26 mouse cellular contexts compared by ENCODE assay signal in the genomic region with DNA sequence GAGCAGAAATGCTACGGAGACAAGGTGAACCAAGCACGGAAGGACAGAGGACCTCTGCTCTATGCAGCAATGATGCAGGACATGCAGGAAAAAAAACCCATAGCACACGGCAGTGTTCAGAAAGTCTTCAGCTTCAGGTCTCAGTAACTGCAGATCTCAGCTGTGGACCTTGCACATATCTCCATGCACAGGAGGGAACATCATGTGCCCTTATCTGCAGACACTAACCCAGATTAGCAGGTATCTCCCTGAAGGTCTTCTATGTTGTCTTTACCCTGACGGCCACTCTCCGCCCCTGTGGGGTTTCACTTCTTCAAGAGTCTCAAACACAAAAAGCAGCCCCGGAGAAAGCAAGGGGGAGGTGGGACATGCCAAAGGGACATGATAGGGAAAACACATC.
DNase-seq lines count a peak whose midpoint lies in the region; ATAC-seq and TF ChIP-seq lines count a peak whose summit lies in the region.
"Had no signal": no experiment of that assay in that cellular context is flagged by ENCODE, and none has a peak within 500 bp of the region (broad histone marks: within the 10 kb centered on the region; RNA-seq: fewer than 3 reads in every experiment).

No protein-coding gene starts in this region.

- no peak overlapping the region for H3K27ac ChIP-seq in heart, embryonic 10.5 days
- no peak overlapping the region for H3K27ac ChIP-seq in liver, embryonic 13.5 days
- H3K27ac ChIP-seq: embryonic facial prominence, embryonic 15.5 days; gastrocnemius, adult 2 months; heart, embryonic 13.5 days; hindbrain, embryonic 12.5 days; macrophage; neural tube, embryonic 12.5 days had no signal

- no peak overlapping the region for H3K4me3 ChIP-seq in heart, embryonic 10.5 days
- no peak overlapping the region for H3K4me3 ChIP-seq in G1E (ENCODE audit: low read depth, low read length)
- H3K4me3 ChIP-seq in liver, embryonic 13.5 days (replicated peaks) = no peak overlapping the region
- H3K4me3 ChIP-seq: embryonic facial prominence, embryonic 15.5 days; gastrocnemius, adult 2 months; heart, embryonic 13.5 days; hindbrain, embryonic 12.5 days; left cerebral cortex, adult 2 months; neural tube, embryonic 12.5 days had no signal

- H3K36me3 ChIP-seq in heart, embryonic 10.5 days = no peaks in the 10 kb centered on the region; the same call in 1 of the 2 replicates
- H3K36me3 ChIP-seq in G1E (replicated peaks) = peaks cover 53% of the 10 kb centered on the region
- H3K36me3 ChIP-seq in liver, embryonic 13.5 days = no peaks in the 10 kb centered on the region
- H3K36me3 ChIP-seq: embryonic facial prominence, embryonic 15.5 days; heart, embryonic 13.5 days; hindbrain, embryonic 12.5 days; neural tube, embryonic 12.5 days had no signal

- H3K27me3 ChIP-seq in heart, embryonic 10.5 days (ENCODE audit: insufficient read depth, poor library complexity, severe bottlenecking) = no peaks in the 10 kb centered on the region
- H3K27me3 ChIP-seq in G1E (ENCODE audit: insufficient read depth, low read length) = no peaks in the 10 kb centered on the region
- no peaks in the 10 kb centered on the region for H3K27me3 ChIP-seq in liver, embryonic 13.5 days
- H3K27me3 ChIP-seq: embryonic facial prominence, embryonic 15.5 days; heart, embryonic 13.5 days; hindbrain, embryonic 12.5 days; neural tube, embryonic 12.5 days had no signal

- intact Hi-C loops in heart, postnatal 25 days (cut with DNase I) = no loop called here

- no peaks in the 10 kb centered on the region for H3K9me3 ChIP-seq in heart, embryonic 10.5 days
- no peaks in the 10 kb centered on the region for H3K9me3 ChIP-seq in G1E (replicated peaks)
- no peaks in the 10 kb centered on the region for H3K9me3 ChIP-seq in liver, embryonic 13.5 days (replicated peaks)
- H3K9me3 ChIP-seq: embryonic facial prominence, embryonic 15.5 days; heart, embryonic 13.5 days; hindbrain, embryonic 12.5 days; neural tube, embryonic 12.5 days had no signal

- 76% methylated on average over 6 of the region's 6 CpGs for WGBS in heart, embryonic 10.5 days
- WGBS in liver, embryonic 13.5 days (ENCODE audit: insufficient replicate concordance) = 44% methylated on average over 6 of the region's 6 CpGs

- H3K9ac ChIP-seq in liver, embryonic 13.5 days = no peak overlapping the region
- H3K9ac ChIP-seq: embryonic facial prominence, embryonic 15.5 days; heart, embryonic 13.5 days; hindbrain, embryonic 12.5 days; neural tube, embryonic 12.5 days had no signal

- peak overlapping the region; percentile 10; the same call in 1 of the 2 replicates for H3K4me2 ChIP-seq in liver, embryonic 13.5 days
- H3K4me2 ChIP-seq: embryonic facial prominence, embryonic 15.5 days; heart, embryonic 13.5 days; hindbrain, embryonic 12.5 days; neural tube, embryonic 12.5 days had no signal

- DNase-seq in heart, embryonic 10.5 days (ENCODE audit: low spot score) = peak; percentile 50
- no peak for DNase-seq in heart, postnatal 25 days (ENCODE audit: low spot score)
- DNase-seq in G1E (ENCODE audit: low spot score) = no peak
- peak; percentile 8 for DNase-seq in liver, embryonic 13.5 days
- no peak for DNase-seq in gastrocnemius, postnatal 4 days (ENCODE audit: low spot score in 2 of 2)
- no peak for DNase-seq in urinary bladder, postnatal 10 days (ENCODE audit: low spot score)
- DNase-seq: adrenal gland, adult 2 months; cerebellum, adult 9-10 months; gastrocnemius, adult 2 months; heart, postnatal 14 days; kidney, adult 11 months; kidney, postnatal 4 days; left cerebral cortex, postnatal 4 days; midbrain, embryonic 14.5 days; retina, postnatal 1 day; right cerebral cortex, postnatal 25 days; spleen, adult 18-20 months; thymus, postnatal 14 days had no signal

- TF ChIP-seq CTCF in G1E (IDR thresholded peaks at IDR 0.05; ENCODE audit: low read depth, low read length) = no peak

- peaks cover 4% of the 10 kb centered on the region for H3K4me1 ChIP-seq in heart, embryonic 10.5 days
- H3K4me1 ChIP-seq in G1E (ENCODE audit: insufficient read depth, low read depth, low read length) = peaks cover 10% of the 10 kb centered on the region
- peaks cover 18% of the 10 kb centered on the region for H3K4me1 ChIP-seq in liver, embryonic 13.5 days (replicated peaks)
- H3K4me1 ChIP-seq: embryonic facial prominence, embryonic 15.5 days; hindbrain, embryonic 12.5 days had no signal

- peak; percentile 42; the same call in 1 of the 2 replicates for ATAC-seq in G1E (ENCODE audit: extremely low read depth, insufficient number of reproducible peaks, low FRiP score, poor library complexity, severe bottlenecking)
- peak; percentile 79 for ATAC-seq in liver, embryonic 13.5 days (ENCODE audit: low read depth)
- ATAC-seq in megakaryocyte-erythroid progenitor cell, adult 5-6 weeks (replicated peaks; ENCODE audit: low FRiP score, low TSS enrichment, poor library complexity, severe bottlenecking) = peak; percentile 77
- ATAC-seq: lung, postnatal 0 days had no signal

Comparison
In these comparisons a context has a peak if more than half of its experiments do, and no peak if none do; other contexts are left out.
1. DNase-seq: peak in heart, embryonic 10.5 days (single experiment) and liver, embryonic 13.5 days (single experiment); none in heart, postnatal 25 days (single experiment), G1E (single experiment), gastrocnemius, postnatal 4 days (0 of 2) and urinary bladder, postnatal 10 days (single experiment).
2. Peak in every context shown above with its lines, with median percentiles within 50 percentile points of each other: ATAC-seq.